Mouse (Mus musculus): ENCODE measurements around the gene Fbxw11. TPM values are rescaled to one million over a fixed set of nuclear protein-coding genes. Genes with fewer than 3 reads are reported as not detected.

The Fbxw11 gene
- polyA plus RNA-seq, 1 experiment from 2014 or later: 76.0 TPM

DNA sequence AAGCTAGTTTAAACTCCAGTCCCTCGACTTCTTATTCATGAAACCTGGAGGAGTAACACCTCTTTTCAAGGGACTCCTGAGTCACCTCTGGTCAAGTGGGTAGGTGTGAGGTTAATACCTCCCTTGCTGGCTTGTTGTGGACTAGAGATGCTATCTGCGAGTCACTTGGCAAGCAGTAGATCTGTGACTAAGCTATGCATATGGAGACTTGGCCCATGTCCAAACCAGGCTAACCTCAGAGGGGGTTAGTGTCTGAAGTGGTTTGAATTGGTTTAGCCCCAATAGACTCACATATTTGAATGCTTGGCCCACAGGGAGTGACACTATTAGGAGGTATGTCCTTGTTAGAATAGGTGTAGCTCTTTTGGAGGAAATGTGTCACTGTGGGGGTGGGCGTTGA, 120.2 kb downstream of the Fbxw11 start:
- H3K4me2 ChIP-seq: no peak overlapping the region
- ATAC-seq (ENCODE audit: insufficient number of reproducible peaks, low FRiP score): no peak
- no peak overlapping the region for H3K9ac ChIP-seq
- WGBS: 70% methylated on average over 3 of the region's 3 CpGs
- no peak overlapping the region for H3K27ac ChIP-seq (ENCODE audit: poor library complexity, severe bottlenecking)
- no peaks in the 10 kb centered on the region for H3K4me1 ChIP-seq (replicated peaks)
- no peak overlapping the region for H3K4me3 ChIP-seq
- H3K9me3 ChIP-seq (replicated peaks): no peaks in the 10 kb centered on the region
- no peaks in the 10 kb centered on the region for H3K27me3 ChIP-seq (replicated peaks)
- H3K36me3 ChIP-seq: no peaks in the 10 kb centered on the region

DNA sequence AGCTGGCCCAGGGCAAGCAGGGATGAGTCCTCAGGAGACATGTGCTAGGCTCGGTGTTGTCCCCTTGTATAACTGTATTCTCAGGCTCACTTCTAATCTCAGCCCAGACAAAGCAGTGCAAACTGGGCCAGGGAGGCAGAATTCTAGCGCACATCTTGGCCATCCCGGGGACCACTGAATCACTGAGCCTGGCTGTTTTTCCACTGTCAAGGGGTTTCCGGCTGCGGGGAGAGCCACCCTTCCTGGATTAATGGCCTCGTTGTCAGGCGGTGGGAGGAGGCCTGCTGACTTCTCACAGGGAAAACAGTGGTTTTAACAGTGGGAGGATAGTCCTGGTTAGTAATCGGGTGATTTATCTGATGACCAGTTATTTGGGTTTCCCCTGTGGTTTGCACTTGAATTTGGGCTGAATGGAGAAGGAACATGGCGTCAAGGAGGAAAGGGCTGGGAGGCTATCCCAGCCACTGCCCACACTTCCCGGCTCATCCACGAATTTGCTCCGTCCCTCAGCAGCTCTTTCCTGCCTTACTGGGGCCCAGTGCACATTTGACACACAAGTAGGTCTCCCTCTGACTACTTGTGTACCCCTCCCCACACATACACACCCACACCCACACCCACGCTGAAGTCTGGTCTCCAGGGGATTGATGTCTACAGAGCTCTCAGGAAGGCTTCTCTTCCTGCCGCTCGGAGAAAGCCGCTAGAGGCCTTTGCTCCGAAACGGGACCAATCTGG, 125.1 kb downstream of the Fbxw11 start:
- no peak overlapping the region for H3K27ac ChIP-seq (ENCODE audit: poor library complexity, severe bottlenecking)
- H3K36me3 ChIP-seq: no peaks in the 10 kb centered on the region
- no peak overlapping the region for H3K4me3 ChIP-seq
- no peak overlapping the region for H3K4me2 ChIP-seq
- no peaks in the 10 kb centered on the region for H3K27me3 ChIP-seq (replicated peaks)
- no peak for ATAC-seq (ENCODE audit: insufficient number of reproducible peaks, low FRiP score)
- WGBS: 67% methylated on average over 18 of the region's 18 CpGs
- no peaks in the 10 kb centered on the region for H3K9me3 ChIP-seq (replicated peaks)
- no peaks in the 10 kb centered on the region for H3K4me1 ChIP-seq (replicated peaks)
- no peak overlapping the region for H3K9ac ChIP-seq

DNA sequence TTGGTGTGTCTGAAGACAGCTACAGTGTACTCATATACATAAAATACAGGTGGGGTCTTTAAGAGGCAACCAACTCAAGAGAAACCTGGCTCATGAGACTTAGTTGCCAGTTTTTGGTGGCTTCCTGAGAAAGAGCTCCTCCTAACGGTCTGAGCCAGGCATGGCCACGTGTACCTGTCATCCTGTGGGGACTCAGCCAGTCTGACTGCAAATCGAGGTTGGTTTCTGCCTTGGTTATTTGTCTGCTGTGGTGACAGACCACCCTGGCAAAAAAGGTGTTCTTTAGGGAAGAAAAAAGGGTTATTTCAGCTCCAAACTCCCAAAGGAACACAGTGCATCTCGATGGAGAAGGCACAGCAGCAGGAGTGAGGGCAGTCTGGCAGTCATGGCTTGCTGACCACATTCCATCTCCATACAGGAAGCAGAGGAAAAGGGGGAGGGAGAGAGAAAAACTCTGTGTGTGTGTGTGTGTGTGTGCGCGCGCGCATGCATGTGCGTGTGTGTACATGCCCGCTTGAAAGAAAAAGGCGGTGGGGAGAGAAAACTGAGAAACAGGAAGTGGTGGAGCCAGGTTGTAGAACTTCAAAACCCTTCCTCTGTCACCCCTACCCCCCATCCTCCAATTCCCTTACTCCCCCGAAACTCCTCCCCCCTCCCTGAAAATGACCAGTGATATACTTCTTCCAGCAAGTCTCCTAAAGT, 126.3 kb downstream of the Fbxw11 start:
- Histone ChIP-seq H3K27me3 (replicated peaks) (no peaks in the 10 kb centered on the region), H3K4me1 (replicated peaks) (no peaks in the 10 kb centered on the region), H3K36me3 (no peaks in the 10 kb centered on the region), H3K9ac (no peak overlapping the region), H3K4me2 (no peak overlapping the region), H3K27ac (ENCODE audit: poor library complexity, severe bottlenecking) (no peak overlapping the region), H3K9me3 (replicated peaks) (0 out of 2 replicates have a peak, but pooled peaks cover under 1% of the 10 kb centered on the region), H3K4me3 (no peak overlapping the region)
- 78% methylated on average over 12 of the region's 12 CpGs for WGBS
- ATAC-seq (ENCODE audit: insufficient number of reproducible peaks, low FRiP score): no peak

DNA sequence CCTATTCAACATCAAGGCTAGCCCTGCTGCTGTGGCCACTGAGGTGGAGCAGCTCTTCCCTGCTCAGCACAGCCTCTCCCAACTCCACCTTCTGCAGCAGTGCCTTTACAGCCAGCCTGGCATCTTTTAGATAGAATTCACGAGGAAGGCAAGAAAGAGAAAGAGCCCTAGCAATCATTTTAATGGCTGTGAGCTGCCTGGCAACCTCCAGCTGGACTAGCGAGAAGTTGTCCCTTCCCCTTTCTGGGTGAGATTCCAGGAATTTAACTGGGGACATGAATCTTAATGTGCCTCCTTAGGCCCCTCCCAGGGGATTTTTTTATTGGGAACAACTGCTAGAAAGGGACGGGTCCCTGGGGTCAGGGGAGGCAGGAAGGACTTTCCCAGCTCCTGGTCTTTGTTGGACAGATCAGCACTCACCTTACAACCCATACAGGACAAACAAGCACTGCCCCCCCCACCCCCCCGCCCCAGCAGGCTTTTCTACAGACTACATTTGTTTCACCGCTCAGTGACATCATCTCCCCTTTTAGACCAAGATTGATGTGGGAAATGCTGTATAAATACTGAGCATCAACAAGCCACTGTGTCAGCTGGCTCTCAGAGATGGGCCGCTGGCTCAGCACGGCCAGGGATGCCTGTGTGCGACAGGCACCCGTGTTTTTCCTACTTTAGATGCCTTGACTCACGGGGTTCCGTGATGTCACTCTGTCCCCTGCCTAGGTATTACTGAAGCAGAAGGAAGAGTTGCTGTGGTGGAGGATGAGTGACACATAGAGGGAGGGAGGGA, 138.4 kb downstream of the Fbxw11 start:
- 53% methylated on average over 11 of the region's 11 CpGs for WGBS
- H3K27ac ChIP-seq (ENCODE audit: poor library complexity, severe bottlenecking): no peak overlapping the region

DNA sequence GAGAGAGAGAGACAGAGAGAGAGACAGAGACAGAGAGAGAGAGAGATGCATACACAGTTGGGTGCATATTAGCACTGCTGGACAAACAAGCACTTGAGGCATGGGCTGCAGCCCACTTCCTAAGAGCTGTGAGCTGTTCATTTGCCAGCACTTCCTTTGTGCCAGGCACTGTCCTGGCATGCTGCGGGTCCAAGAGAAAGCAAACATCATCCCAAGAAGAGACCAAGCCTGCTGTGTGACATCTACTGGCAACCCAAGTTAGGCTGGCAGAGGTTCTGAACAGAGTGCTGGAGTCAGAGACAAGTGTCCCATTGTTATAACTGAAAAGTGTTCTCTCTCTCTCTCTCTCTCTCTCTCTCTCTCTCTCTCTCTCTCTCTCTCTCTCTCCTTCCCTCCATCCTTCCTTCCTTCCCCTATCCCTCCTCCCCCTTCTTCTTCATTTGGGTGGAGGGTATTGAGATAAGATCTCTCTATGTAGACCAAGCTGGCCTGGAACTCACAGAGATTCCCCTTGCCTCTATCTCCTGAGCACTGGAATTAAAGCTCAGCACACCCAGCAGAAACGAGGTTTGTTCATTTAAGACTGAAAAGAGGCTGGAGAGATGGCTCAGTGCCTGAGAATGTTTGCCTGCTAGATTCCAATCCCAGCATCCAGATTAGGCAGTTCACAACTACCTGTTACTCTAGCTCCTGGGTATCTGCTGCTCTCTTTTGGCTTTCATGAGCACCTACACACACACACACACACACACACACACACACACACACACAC, 139.3 kb downstream of the Fbxw11 start:
- H3K9ac ChIP-seq: no peak overlapping the region
- H3K4me2 ChIP-seq: no peak overlapping the region
- no peaks in the 10 kb centered on the region for H3K27me3 ChIP-seq (replicated peaks)
- no peaks in the 10 kb centered on the region; the same call in 1 of the 2 replicates for H3K9me3 ChIP-seq (replicated peaks)
- H3K4me3 ChIP-seq: no peak overlapping the region
- 55% methylated on average over 2 of the region's 2 CpGs for WGBS
- H3K4me1 ChIP-seq (replicated peaks): peaks cover 14% of the 10 kb centered on the region
- ATAC-seq (ENCODE audit: insufficient number of reproducible peaks, low FRiP score): no peak
- H3K27ac ChIP-seq (ENCODE audit: poor library complexity, severe bottlenecking): no peak overlapping the region
- no peaks in the 10 kb centered on the region for H3K36me3 ChIP-seq

More for the DNA sequence above, 138.4 kb downstream of the Fbxw11 start:
- Histone ChIP-seq H3K36me3 (no peaks in the 10 kb centered on the region), H3K4me2 (no peak overlapping the region), H3K9me3 (replicated peaks) (peaks cover 5% of the 10 kb centered on the region; the same call in 1 of the 2 replicates), H3K9ac (no peak overlapping the region), H3K4me3 (no peak overlapping the region), H3K4me1 (replicated peaks) (peaks cover 14% of the 10 kb centered on the region), H3K27me3 (replicated peaks) (no peaks in the 10 kb centered on the region)
- no peak for ATAC-seq (ENCODE audit: insufficient number of reproducible peaks, low FRiP score)

DNA sequence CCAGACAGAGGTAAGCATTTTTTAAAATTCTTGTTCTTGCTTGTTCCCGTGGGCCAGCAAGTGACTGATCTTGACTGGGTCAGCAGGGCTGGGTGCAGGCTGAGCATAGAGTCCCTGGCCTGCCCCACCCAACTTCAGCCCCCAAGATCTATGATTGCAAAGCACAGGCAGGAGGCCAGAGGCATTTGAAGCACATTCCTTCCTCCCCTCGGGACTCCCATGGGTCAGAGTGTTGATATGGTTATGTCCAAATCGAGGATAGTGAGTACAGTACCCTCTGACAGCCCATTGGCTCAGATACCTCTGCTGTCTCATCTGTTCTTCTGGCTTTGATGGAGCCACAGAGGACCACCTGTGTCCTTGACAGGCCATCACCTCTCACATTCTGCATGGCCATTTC, 140.2 kb downstream of the Fbxw11 start:
- Histone ChIP-seq H3K27ac (ENCODE audit: poor library complexity, severe bottlenecking) (no peak overlapping the region), H3K36me3 (no peaks in the 10 kb centered on the region), H3K4me1 (replicated peaks) (peaks cover 14% of the 10 kb centered on the region), H3K27me3 (replicated peaks) (no peaks in the 10 kb centered on the region; the same call in 1 of the 2 replicates), H3K9ac (no peak overlapping the region), H3K9me3 (replicated peaks) (no peaks in the 10 kb centered on the region; the same call in 1 of the 2 replicates), H3K4me3 (no peak overlapping the region), H3K4me2 (no peak overlapping the region)
- ATAC-seq (ENCODE audit: insufficient number of reproducible peaks, low FRiP score): no peak
- WGBS: 37% methylated on average over 3 of the region's 3 CpGs

DNA sequence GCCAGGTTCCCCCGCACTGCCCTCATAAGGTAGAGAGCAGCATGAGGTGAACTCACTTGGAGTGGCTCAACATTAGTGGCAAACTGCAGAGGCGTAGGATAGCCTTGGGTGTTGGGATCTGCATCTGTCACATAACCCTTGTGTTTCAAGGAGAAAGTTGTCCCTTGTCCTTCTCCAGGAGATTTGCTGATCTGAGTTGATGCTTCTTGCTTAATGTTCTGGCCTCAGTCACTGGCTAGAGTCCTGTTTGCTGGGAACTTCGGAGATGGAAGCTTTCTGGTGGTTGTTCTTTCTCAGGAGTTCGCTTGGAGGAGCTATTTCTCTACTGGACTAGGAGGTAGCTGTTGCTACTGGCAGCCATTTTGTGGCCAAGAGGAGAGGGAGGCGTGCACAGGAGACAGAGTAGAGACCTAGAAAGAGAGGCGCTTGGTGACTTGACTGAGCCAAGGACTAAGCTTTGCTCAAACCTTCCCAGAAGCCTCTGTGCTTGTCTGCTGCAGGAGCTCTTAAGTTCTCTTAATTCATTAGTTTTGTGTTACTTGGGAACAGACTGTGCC, 143.1 kb downstream of the Fbxw11 start:
- H3K36me3 ChIP-seq: no peaks in the 10 kb centered on the region

DNA sequence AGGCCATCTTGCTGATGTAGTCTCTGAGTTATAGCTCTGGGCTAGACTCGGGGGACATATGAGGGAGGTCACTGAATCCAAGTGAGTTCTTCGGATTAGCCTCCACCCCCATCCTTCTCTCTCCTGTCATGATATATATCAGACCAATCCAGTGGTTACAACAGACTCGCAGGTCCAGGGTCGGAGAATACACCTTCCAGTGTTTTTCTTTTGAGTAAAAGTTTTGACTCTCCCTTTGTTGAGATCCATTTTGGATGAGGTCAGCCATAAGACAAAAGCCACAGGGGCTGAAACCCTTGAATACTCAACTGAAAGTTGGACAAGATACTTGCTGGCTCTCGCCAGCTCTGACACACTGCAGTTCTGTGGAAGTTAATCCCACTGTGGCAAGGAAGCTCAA, 143.7 kb downstream of the Fbxw11 start:
- WGBS: 81% methylated on average over 5 of the region's 5 CpGs
- no peak overlapping the region for H3K27ac ChIP-seq (ENCODE audit: poor library complexity, severe bottlenecking)
- H3K9ac ChIP-seq: no peak overlapping the region
- no peaks in the 10 kb centered on the region; the same call in 1 of the 2 replicates for H3K9me3 ChIP-seq (replicated peaks)
- no peaks in the 10 kb centered on the region; the same call in 1 of the 2 replicates for H3K27me3 ChIP-seq (replicated peaks)
- no peak for ATAC-seq (ENCODE audit: insufficient number of reproducible peaks, low FRiP score)
- H3K4me1 ChIP-seq (replicated peaks): peaks cover 7% of the 10 kb centered on the region; the same call in 1 of the 2 replicates
- H3K4me3 ChIP-seq: no peak overlapping the region
- no peaks in the 10 kb centered on the region for H3K36me3 ChIP-seq
- H3K4me2 ChIP-seq: no peak overlapping the region

More for the DNA sequence above, 143.1 kb downstream of the Fbxw11 start:
- 80% methylated on average over 6 of the region's 6 CpGs for WGBS
- Histone ChIP-seq H3K27me3 (replicated peaks) (no peaks in the 10 kb centered on the region; the same call in 1 of the 2 replicates), H3K4me2 (no peak overlapping the region), H3K9ac (no peak overlapping the region), H3K27ac (ENCODE audit: poor library complexity, severe bottlenecking) (no peak overlapping the region), H3K9me3 (replicated peaks) (no peaks in the 10 kb centered on the region), H3K4me1 (replicated peaks) (peaks cover 12% of the 10 kb centered on the region), H3K4me3 (no peak overlapping the region)
- ATAC-seq (ENCODE audit: insufficient number of reproducible peaks, low FRiP score): no peak

DNA sequence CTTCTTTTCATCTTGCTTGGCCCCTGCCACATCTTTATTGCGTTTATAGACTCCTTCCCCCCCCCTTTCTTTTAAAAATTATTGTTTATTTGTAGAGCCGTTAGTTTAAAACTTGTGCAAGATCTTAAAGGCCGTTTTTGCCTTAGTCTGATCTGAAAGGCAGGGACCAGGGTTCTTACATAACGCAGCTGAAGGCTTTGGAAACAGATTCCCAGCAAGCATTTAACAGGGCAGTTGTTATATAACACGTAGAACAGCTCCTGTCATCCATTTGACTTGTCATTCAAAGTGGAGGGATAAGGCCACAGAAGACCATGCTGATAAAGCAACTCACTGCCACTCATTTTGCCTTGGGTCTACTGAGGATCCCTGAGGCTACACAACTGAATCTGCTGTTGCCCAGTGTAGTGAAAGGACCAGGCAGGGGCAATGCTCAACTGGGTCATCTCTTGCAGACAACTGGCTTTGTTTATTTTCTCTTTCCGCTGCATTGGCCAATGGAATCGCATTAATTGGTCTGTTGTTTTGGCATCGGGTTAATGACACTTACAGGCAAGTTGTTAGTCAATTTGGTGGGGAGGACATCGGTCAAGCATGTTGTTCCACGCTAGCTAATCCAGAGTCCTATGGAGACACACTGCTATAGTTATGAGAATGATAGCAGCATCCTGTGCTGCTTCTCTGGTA, 152.4 kb downstream of the Fbxw11 start:
- no peak overlapping the region for H3K4me3 ChIP-seq
- no peaks in the 10 kb centered on the region; the same call in 1 of the 2 replicates for H3K9me3 ChIP-seq (replicated peaks)
- no peaks in the 10 kb centered on the region for H3K36me3 ChIP-seq
- H3K4me1 ChIP-seq (replicated peaks): peaks cover 13% of the 10 kb centered on the region
- H3K27ac ChIP-seq (ENCODE audit: poor library complexity, severe bottlenecking): no peak overlapping the region
- H3K4me2 ChIP-seq: no peak overlapping the region
- WGBS: 68% methylated on average over 10 of the region's 10 CpGs
- no peak overlapping the region for H3K9ac ChIP-seq
- no peak for ATAC-seq (ENCODE audit: insufficient number of reproducible peaks, low FRiP score)
- H3K27me3 ChIP-seq (replicated peaks): no peaks in the 10 kb centered on the region

All from heart, embryonic 12.5 days (tissue).